Mouse (Mus musculus): ENCODE measurements around the gene Nrip3. TPM values are rescaled to one million over a fixed set of nuclear protein-coding genes. Genes with fewer than 3 reads are reported as not detected.

Gene Nrip3
- polyA plus RNA-seq, 1 experiment from 2014 or later = 12.6 TPM

DNA sequence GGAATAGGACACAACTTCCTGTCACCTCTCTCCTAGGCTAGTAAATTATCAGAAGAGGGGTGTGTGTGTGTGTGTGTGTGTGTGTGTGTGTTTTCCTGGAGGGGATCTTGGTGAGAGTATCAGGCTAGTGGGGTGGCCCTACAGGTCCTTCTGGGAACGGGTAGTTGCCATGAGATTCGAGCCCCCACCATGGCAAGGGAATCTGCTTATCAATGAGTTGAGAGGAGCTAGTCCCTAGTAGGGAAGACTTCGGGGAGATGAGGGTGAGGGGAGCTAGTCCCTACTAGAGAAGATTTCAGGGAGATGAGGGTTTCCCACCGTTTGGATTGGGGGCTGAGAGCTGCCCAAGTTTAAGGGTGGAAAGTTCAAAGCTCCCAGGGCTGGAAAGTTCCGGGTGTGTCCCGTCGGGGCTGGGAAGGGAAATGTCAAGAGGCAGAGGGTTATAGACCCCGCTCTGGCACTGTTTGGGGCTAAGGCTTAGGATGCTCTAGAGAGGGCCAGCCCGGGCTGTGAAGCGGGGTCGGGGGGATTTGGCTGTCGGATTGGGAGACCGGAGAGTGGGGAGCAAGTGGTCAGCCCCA, 30.3 kb downstream of the Nrip3 start:
- ATAC-seq (ENCODE audit: low FRiP score) (no peak), DNase-seq (ENCODE audit: low spot score) (no peak)
- H3K4me3 ChIP-seq (replicated peaks; ENCODE audit: low read length) = peak overlapping the region; percentile 52
- 6% methylated on average over 13 of the region's 13 CpGs for WGBS
- no peaks in the 10 kb centered on the region for H3K9me3 ChIP-seq (ENCODE audit: control insufficient read depth, low read length)
- H3K27me3 ChIP-seq (ENCODE audit: control insufficient read depth, insufficient read depth, low read length) = no peaks in the 10 kb centered on the region
- peaks cover 16% of the 10 kb centered on the region for H3K4me1 ChIP-seq (replicated peaks; ENCODE audit: control insufficient read depth, insufficient read depth, low read length)
- H3K27ac ChIP-seq = peak overlapping the region; percentile 84
- peaks cover 6% of the 10 kb centered on the region for H3K36me3 ChIP-seq (replicated peaks; ENCODE audit: control insufficient read depth, insufficient read depth)
- peak overlapping the region; percentile 79 for H3K4me2 ChIP-seq (replicated peaks)
- H3K9ac ChIP-seq = peak overlapping the region; percentile 80

DNA sequence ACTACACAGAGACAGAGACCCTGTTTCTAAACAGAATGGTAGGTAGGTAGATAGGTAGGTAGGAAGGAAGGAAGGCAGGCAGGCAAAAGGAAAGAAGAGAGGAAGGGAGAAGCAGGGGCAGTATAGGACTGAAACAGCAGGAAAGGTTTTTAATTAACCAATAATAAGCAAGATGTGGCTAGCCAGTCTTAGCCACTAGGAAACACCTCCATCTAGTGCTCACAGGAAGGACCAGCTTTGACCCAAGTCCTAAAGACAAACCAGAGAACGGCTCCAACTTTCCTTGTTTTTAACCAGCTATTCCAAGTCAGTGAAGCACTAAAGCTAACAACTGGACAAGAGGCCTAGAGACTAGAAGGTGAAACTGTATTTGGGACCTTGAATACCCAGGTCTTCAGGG, 34.1 kb downstream of the Nrip3 start:
- H3K27ac ChIP-seq = no peak overlapping the region
- H3K27me3 ChIP-seq (ENCODE audit: control insufficient read depth, insufficient read depth, low read length) = no peaks in the 10 kb centered on the region
- H3K4me3 ChIP-seq (replicated peaks; ENCODE audit: low read length) = no peak overlapping the region
- no peaks in the 10 kb centered on the region for H3K9me3 ChIP-seq (ENCODE audit: control insufficient read depth, low read length)
- H3K4me1 ChIP-seq (replicated peaks; ENCODE audit: control insufficient read depth, insufficient read depth, low read length) = peaks cover 6% of the 10 kb centered on the region
- no peak overlapping the region for H3K4me2 ChIP-seq (replicated peaks)
- no peak for DNase-seq (ENCODE audit: low spot score)
- 68% methylated on average over 1 of the region's 1 CpGs for WGBS
- H3K36me3 ChIP-seq (replicated peaks; ENCODE audit: control insufficient read depth, insufficient read depth) = peaks cover 42% of the 10 kb centered on the region
- H3K9ac ChIP-seq = no peak overlapping the region
- ATAC-seq (ENCODE audit: low FRiP score) = no peak

DNA sequence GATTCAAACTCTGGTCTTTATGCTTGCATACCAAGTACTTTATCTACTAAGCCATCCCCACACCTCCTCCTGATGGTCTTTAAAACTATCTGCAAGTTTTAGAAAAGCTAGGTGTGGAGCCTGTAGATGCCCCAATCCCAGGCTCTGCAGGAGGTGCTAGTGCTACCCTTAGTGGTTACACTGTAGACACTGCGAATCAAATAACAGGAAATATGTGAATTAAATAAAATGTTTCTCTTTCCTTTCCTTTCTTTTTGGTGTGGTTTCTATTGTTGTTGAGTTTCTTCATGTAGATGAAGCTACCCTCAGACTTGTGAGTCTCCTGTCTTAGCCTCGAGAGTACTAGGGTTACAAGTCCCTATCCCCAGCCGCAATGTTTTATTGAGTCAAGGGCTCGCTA, 40.1 kb downstream of the Nrip3 start:
- no peaks in the 10 kb centered on the region for H3K4me1 ChIP-seq (replicated peaks; ENCODE audit: control insufficient read depth, insufficient read depth, low read length)
- 93% methylated on average over 4 of the region's 4 CpGs for WGBS
- H3K4me3 ChIP-seq (replicated peaks; ENCODE audit: low read length) = no peak overlapping the region
- no peak overlapping the region for H3K4me2 ChIP-seq (replicated peaks)
- DNase-seq (ENCODE audit: low spot score) = no peak
- no peak overlapping the region for H3K9ac ChIP-seq
- no peaks in the 10 kb centered on the region for H3K27me3 ChIP-seq (ENCODE audit: control insufficient read depth, insufficient read depth, low read length)
- H3K9me3 ChIP-seq (ENCODE audit: control insufficient read depth, low read length) = no peaks in the 10 kb centered on the region
- H3K27ac ChIP-seq = no peak overlapping the region
- peaks cover 91% of the 10 kb centered on the region for H3K36me3 ChIP-seq (replicated peaks; ENCODE audit: control insufficient read depth, insufficient read depth)
- no peak for ATAC-seq (ENCODE audit: low FRiP score)

DNA sequence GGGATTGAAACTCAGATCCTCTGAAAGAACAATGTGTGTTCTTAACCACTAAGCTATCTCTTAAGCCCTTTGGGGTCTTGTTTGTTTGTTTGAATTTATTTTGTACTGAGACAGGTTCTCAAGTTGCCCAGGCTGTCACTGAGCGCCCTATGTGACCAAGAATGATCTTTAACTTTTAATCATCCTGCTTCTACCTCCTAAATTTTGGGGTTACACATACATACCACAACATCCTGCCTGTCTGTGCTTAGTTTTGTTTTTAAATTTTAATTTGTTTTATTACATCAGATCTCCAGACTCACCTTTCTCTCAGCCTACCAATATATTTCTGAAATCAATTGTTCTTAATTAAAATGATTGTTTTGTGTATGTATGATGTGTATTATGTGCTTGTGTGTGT, 40.8 kb downstream of the Nrip3 start:
- Histone ChIP-seq H3K27me3 (ENCODE audit: control insufficient read depth, insufficient read depth, low read length) (no peaks in the 10 kb centered on the region), H3K9ac (no peak overlapping the region), H3K4me3 (replicated peaks; ENCODE audit: low read length) (no peak overlapping the region), H3K27ac (no peak overlapping the region), H3K9me3 (ENCODE audit: control insufficient read depth, low read length) (no peaks in the 10 kb centered on the region), H3K36me3 (replicated peaks; ENCODE audit: control insufficient read depth, insufficient read depth) (peaks cover 91% of the 10 kb centered on the region), H3K4me1 (replicated peaks; ENCODE audit: control insufficient read depth, insufficient read depth, low read length) (no peaks in the 10 kb centered on the region), H3K4me2 (replicated peaks) (no peak overlapping the region)
- ATAC-seq (ENCODE audit: low FRiP score) = no peak
- WGBS = 93% methylated on average over 1 of the region's 1 CpGs
- no peak for DNase-seq (ENCODE audit: low spot score)

DNA sequence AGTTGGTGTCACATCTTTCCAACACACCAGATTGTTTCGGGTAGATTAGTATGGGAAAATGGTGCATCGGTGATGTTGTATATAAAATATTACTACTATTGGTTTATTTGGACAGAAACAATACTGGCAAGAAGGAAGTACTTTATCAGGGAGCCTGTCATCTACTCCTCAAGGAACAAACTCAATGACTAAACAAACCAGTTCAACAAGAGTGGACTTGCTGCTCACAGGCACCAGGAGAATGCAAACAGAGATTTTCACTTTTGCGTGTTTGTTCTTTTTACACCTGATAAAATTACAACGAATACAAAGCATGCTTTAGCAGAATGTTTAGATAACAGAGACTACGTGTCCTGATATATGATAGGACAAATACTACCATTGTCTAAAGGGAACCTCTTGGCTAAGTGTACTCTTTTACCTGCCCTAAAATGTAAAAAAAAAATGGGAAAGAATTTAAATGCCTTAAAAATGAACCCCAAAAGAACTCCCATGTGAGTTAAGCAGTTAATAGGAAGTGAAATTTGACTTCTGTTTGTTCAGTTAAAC, 41.9 kb downstream of the Nrip3 start:
- peaks cover 92% of the 10 kb centered on the region for H3K36me3 ChIP-seq (replicated peaks; ENCODE audit: control insufficient read depth, insufficient read depth)
- no peak for ATAC-seq (ENCODE audit: low FRiP score)

DNA sequence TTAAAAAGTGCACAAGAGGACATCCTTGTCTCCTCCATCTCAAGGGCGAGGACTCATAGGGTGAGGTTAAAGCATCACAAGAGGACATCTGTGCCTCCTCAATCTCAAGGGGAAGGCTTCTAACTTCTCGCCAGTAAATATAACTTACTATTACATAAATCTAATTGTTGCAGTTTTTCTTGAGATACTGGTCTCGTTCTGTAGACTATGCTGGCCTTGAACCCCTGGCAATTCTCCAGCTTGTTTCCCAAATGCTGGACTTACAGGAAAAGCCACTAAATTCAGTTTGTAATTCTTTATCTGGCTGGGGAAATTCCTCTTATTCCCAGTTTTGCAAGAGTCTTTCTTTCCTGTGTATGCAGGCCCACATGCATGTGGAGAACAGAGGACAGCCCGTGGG, 47.0 kb downstream of the Nrip3 start:
- Histone ChIP-seq H3K9ac (no peak overlapping the region), H3K4me1 (replicated peaks; ENCODE audit: control insufficient read depth, insufficient read depth, low read length) (no peaks in the 10 kb centered on the region), H3K4me2 (replicated peaks) (no peak overlapping the region), H3K27ac (no peak overlapping the region), H3K9me3 (ENCODE audit: control insufficient read depth, low read length) (no peaks in the 10 kb centered on the region), H3K4me3 (replicated peaks; ENCODE audit: low read length) (no peak overlapping the region), H3K27me3 (ENCODE audit: control insufficient read depth, insufficient read depth, low read length) (no peaks in the 10 kb centered on the region), H3K36me3 (replicated peaks; ENCODE audit: control insufficient read depth, insufficient read depth) (peaks cover 49% of the 10 kb centered on the region)
- DNase-seq (ENCODE audit: low spot score) = no peak
- 89% methylated on average over 4 of the region's 4 CpGs for WGBS
- ATAC-seq (ENCODE audit: low FRiP score) = no peak

More for the DNA sequence above, 41.9 kb downstream of the Nrip3 start:
- Histone ChIP-seq H3K4me1 (replicated peaks; ENCODE audit: control insufficient read depth, insufficient read depth, low read length) (no peaks in the 10 kb centered on the region), H3K4me3 (replicated peaks; ENCODE audit: low read length) (no peak overlapping the region), H3K9ac (no peak overlapping the region), H3K27me3 (ENCODE audit: control insufficient read depth, insufficient read depth, low read length) (no peaks in the 10 kb centered on the region), H3K9me3 (ENCODE audit: control insufficient read depth, low read length) (no peaks in the 10 kb centered on the region), H3K27ac (no peak overlapping the region), H3K4me2 (replicated peaks) (no peak overlapping the region)
- DNase-seq (ENCODE audit: low spot score) = no peak
- 94% methylated on average over 5 of the region's 5 CpGs for WGBS

DNA sequence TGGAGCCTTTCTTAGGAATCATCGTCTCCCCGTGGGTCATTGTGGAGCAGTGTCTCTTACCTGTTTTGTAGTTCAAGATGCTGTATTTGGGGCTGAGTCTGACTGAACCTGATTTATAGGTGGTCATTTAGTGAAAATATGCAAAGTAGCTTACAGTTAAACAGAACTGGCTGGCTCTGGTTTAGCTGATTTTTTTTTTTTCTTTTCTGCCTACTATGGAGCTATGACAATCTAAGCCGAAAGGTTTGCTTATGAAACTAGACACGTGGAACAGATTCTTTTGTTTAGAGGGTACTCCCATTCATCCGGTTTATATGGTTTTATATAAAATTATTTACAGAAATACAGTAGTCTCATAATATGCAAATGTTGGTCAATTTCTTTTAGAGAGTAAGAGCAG, 50.2 kb downstream of the Nrip3 start, which contains the start of gene Ascl3:
Gene Ascl3 (minus strand): TSS at position 101 of the 400 bp plus-strand sequence.
- H3K4me2 ChIP-seq (replicated peaks) = no peak within 1 kb of the TSS
- DNase-seq (ENCODE audit: low spot score) (no peak), ATAC-seq (ENCODE audit: low FRiP score) (no peak)
- no peaks in the 10 kb centered on the region for H3K9me3 ChIP-seq (ENCODE audit: control insufficient read depth, low read length)
- no peak within 1 kb of the TSS for H3K4me3 ChIP-seq (replicated peaks; ENCODE audit: low read length)
- H3K36me3 ChIP-seq (replicated peaks; ENCODE audit: control insufficient read depth, insufficient read depth) = peaks cover 23% of the 10 kb centered on the region
- no peaks in the 10 kb centered on the region for H3K4me1 ChIP-seq (replicated peaks; ENCODE audit: control insufficient read depth, insufficient read depth, low read length)
- no peaks in the 10 kb centered on the region for H3K27me3 ChIP-seq (ENCODE audit: control insufficient read depth, insufficient read depth, low read length)
- H3K27ac ChIP-seq = no peak within 1 kb of the TSS
- H3K9ac ChIP-seq = no peak within 1 kb of the TSS
- 88% methylated on average over 5 of the region's 5 CpGs for WGBS

DNA sequence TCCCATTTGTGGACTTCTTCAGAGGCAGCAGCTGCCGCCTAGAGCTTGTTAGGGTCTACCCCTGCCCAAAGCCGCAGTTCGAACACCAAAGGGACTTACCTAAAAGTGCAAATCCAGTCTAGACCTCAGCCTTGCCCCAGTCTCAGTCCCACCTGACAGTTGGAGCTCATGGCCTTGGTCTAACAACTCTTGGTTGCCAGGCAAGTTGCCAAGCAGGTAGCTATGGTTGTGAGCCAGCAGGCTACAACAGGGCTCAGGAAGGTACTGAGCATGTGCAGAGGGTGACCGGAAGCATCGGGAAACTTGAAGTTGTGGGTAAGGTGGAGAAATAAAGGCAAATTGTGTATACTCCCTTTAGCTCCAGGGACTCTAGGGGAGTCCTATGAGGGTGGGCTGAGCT, 58.1 kb downstream of the Nrip3 start, which contains the start of gene BC051019:
Gene BC051019 (minus strand): TSS at position 154 of the 400 bp plus-strand sequence.
- Histone ChIP-seq H3K4me2 (replicated peaks) (no peak within 1 kb of the TSS), H3K9ac (no peak within 1 kb of the TSS), H3K27ac (no peak within 1 kb of the TSS), H3K4me3 (replicated peaks; ENCODE audit: low read length) (no peak within 1 kb of the TSS), H3K4me1 (replicated peaks; ENCODE audit: control insufficient read depth, insufficient read depth, low read length) (no peaks in the 10 kb centered on the region), H3K27me3 (ENCODE audit: control insufficient read depth, insufficient read depth, low read length) (no peaks in the 10 kb centered on the region), H3K9me3 (ENCODE audit: control insufficient read depth, low read length) (no peaks in the 10 kb centered on the region), H3K36me3 (replicated peaks; ENCODE audit: control insufficient read depth, insufficient read depth) (no peaks in the 10 kb centered on the region)
- DNase-seq (ENCODE audit: low spot score) (no peak), ATAC-seq (ENCODE audit: low FRiP score) (no peak)
- WGBS = 92% methylated on average over 5 of the region's 5 CpGs

DNA sequence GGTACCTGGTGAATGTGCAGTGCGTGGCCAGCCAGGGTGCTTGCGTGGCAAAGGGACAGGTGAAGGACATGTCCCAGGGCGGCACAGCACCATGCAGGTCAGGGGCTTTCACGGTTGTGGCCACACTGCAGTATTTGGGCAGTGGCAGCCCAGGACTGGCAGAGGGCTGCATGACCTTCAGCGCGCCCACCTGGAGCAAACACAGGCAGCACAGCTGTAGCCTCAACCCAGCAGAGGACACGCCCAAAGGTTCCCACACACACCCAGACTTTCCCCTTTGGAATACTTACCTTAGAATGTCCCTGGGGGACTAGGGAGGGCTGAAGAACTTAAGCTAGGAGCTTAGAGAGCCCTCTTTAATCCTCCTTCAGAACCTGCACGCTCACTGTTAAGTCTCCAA, 58.7 kb downstream of the Nrip3 start:
- no peak for ATAC-seq (ENCODE audit: low FRiP score)
- no peaks in the 10 kb centered on the region for H3K27me3 ChIP-seq (ENCODE audit: control insufficient read depth, insufficient read depth, low read length)
- H3K9ac ChIP-seq = no peak overlapping the region
- WGBS = 94% methylated on average over 8 of the region's 8 CpGs
- H3K27ac ChIP-seq = no peak overlapping the region
- no peaks in the 10 kb centered on the region for H3K36me3 ChIP-seq (replicated peaks; ENCODE audit: control insufficient read depth, insufficient read depth)
- H3K4me1 ChIP-seq (replicated peaks; ENCODE audit: control insufficient read depth, insufficient read depth, low read length) = no peaks in the 10 kb centered on the region
- no peak overlapping the region for H3K4me2 ChIP-seq (replicated peaks)
- DNase-seq (ENCODE audit: low spot score) = no peak
- H3K4me3 ChIP-seq (replicated peaks; ENCODE audit: low read length) = no peak overlapping the region
- no peaks in the 10 kb centered on the region for H3K9me3 ChIP-seq (ENCODE audit: control insufficient read depth, low read length)

DNA sequence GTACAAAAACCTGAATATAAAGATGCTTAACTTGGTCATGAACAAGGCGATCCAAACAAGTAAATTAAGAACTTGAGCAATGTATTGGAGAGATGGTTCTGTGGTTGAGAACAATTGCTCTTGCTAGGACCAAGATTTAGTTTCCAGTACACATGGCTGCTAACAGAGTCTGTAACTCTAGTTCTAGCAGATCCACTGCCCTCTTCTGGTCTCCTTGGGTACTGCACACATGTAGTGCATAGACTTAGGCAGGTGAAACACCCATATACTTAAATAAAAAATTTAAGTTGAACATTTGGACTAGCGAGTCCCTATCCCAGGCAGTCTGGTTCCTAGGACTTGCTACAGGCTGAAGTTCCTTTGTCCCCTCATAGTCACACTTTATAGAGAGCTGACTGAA, 59.2 kb downstream of the Nrip3 start:
- no peak overlapping the region for H3K4me3 ChIP-seq (replicated peaks; ENCODE audit: low read length)
- no peaks in the 10 kb centered on the region for H3K9me3 ChIP-seq (ENCODE audit: control insufficient read depth, low read length)
- 90% methylated on average over 2 of the region's 2 CpGs for WGBS
- H3K27ac ChIP-seq = no peak overlapping the region
- DNase-seq (ENCODE audit: low spot score) (no peak), ATAC-seq (ENCODE audit: low FRiP score) (no peak)
- no peaks in the 10 kb centered on the region for H3K36me3 ChIP-seq (replicated peaks; ENCODE audit: control insufficient read depth, insufficient read depth)
- no peaks in the 10 kb centered on the region for H3K27me3 ChIP-seq (ENCODE audit: control insufficient read depth, insufficient read depth, low read length)
- no peaks in the 10 kb centered on the region for H3K4me1 ChIP-seq (replicated peaks; ENCODE audit: control insufficient read depth, insufficient read depth, low read length)
- H3K9ac ChIP-seq = no peak overlapping the region
- H3K4me2 ChIP-seq (replicated peaks) = no peak overlapping the region

Measured in hindbrain, embryonic 14.5 days (tissue).